Mouse (Mus musculus) midbrain, embryonic 13.5 days (tissue): ENCODE measurements around the gene Chrnb2. TPM values are rescaled to one million over a fixed set of nuclear protein-coding genes. Genes with fewer than 3 reads are reported as not detected.

Source experiments
- ATAC-seq: fragments of 200-750 bp; cut with Nextera tagmentation; 2 replicates; pipeline ENCODE4 v1.8.0; 2017; ENCODE audit warnings: mild to moderate bottlenecking, moderate TSS enrichment, moderate library complexity
- H3K27ac ChIP-seq: fragments of 300-500 bp; sonication (generic); 2 replicates; pipeline ENCODE4 v1.5.1; 2015; ENCODE audit warnings: inconsistent platforms, mild to moderate bottlenecking, moderate library complexity
- H3K27me3 ChIP-seq: fragments of 300-500 bp; sonication (generic); 2 replicates; pipeline ENCODE4 v1.6.1; 2015; ENCODE audit warnings: mild to moderate bottlenecking, inconsistent platforms
- H3K36me3 ChIP-seq: fragments of 300-500 bp; sonication (generic); 2 replicates; pipeline ENCODE4 v1.6.1; 2015; ENCODE audit warnings: mild to moderate bottlenecking, inconsistent platforms
- H3K4me1 ChIP-seq: fragments of 300-500 bp; sonication (generic); replicated peaks from 2 replicates; pipeline ENCODE4 v1.6.1; 2015; ENCODE audit warnings: inconsistent platforms
- H3K4me2 ChIP-seq: fragments of 300-500 bp; sonication (generic); replicated peaks from 2 replicates; pipeline ENCODE4 v1.6.1; 2015; ENCODE audit warnings: moderate library complexity, mild to moderate bottlenecking, inconsistent platforms
- H3K4me3 ChIP-seq: fragments of 300-500 bp; sonication (generic); replicated peaks from 2 replicates; pipeline ENCODE4 v1.5.1; 2015; ENCODE audit warnings: mild to moderate bottlenecking, inconsistent platforms
- H3K9ac ChIP-seq: fragments of 300-500 bp; sonication (generic); replicated peaks from 2 replicates; pipeline ENCODE4 v1.6.1; 2015; ENCODE audit warnings: mild to moderate bottlenecking, inconsistent platforms
- H3K9me3 ChIP-seq: fragments of 300-500 bp; sonication (generic); 2 replicates; pipeline ENCODE4 v1.6.1; 2016; ENCODE audit warnings: mild to moderate bottlenecking, inconsistent platforms
- WGBS: fragments of 180-500 bp; shearing (Covaris S2); methylation state at CpG from one replicate; pipeline ENCODE4 v1.1.7; 2015; 5-methylcytosine and 5-hydroxymethylcytosine counted together
- polyA plus RNA-seq: library from polyadenylated mRNA; unstranded; fragments of >200 nt; fragmentation: Nextera tagmentation; extraction: Ambion mirVana; gene quantifications from 2 replicates; pipeline ENCODE4 v1.2.1, GENCODE M21; 2015

Gene Chrnb2
- polyA plus RNA-seq, 1 experiment from 2014 or later = 31.8 TPM

DNA sequence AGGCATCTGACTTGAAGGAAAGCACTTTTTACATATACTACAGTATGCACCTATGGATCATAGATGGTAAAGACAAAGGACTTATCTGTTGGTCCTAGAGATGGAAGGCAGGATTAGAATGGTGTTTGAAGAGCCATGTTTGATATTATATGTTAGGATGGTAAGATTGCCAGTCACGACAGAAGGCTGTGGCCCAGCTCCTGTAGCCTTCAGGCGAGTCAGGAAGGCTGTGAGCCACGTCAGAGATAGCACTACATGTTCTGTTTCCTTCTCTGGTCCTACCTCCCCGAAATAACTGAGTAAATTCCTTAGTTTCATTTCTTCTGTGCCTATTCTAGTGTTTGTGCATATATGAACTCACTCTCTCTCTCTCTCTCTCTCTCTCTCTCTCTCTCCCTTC, 32.3 kb downstream of the Chrnb2 start:
- no peak for ATAC-seq
- H3K4me1 ChIP-seq = peaks cover 20% of the 10 kb centered on the region
- H3K27ac ChIP-seq = no peak overlapping the region
- H3K9me3 ChIP-seq = no peaks in the 10 kb centered on the region
- 93% methylated on average over 4 of the region's 4 CpGs for WGBS
- H3K4me2 ChIP-seq = no peak overlapping the region
- no peak overlapping the region for H3K4me3 ChIP-seq
- H3K9ac ChIP-seq = no peak overlapping the region
- peaks cover 13% of the 10 kb centered on the region; the same call in 1 of the 2 replicates for H3K36me3 ChIP-seq
- no peaks in the 10 kb centered on the region for H3K27me3 ChIP-seq

GRCm38 (mm10) chr3:89730350-89731331, 33.8 kb downstream of the Chrnb2 start:
- WGBS = 5% methylated on average over 32 of the region's 32 CpGs

GRCm38 (mm10) chr3:89728848-89729247, 35.6 kb downstream of the Chrnb2 start:
- Histone ChIP-seq H3K4me1 (peaks cover 20% of the 10 kb centered on the region), H3K4me3 (no peak overlapping the region), H3K9ac (no peak overlapping the region), H3K9me3 (no peaks in the 10 kb centered on the region), H3K36me3 (no peaks in the 10 kb centered on the region), H3K27me3 (no peaks in the 10 kb centered on the region), H3K4me2 (no peak overlapping the region), H3K27ac (no peak overlapping the region)
- WGBS = 86% methylated on average over 2 of the region's 2 CpGs
- no peak for ATAC-seq

More at GRCm38 (mm10) chr3:89730350-89731331, 33.8 kb downstream of the Chrnb2 start:
- Histone ChIP-seq H3K4me1 (peaks cover 20% of the 10 kb centered on the region), H3K36me3 (peaks cover 3% of the 10 kb centered on the region; the same call in 1 of the 2 replicates), H3K9me3 (no peaks in the 10 kb centered on the region), H3K27ac (no peak overlapping the region; the same call in 1 of the 2 replicates), H3K27me3 (no peaks in the 10 kb centered on the region), H3K4me3 (peak overlapping the region; percentile 36), H3K4me2 (peak overlapping the region; percentile 53), H3K9ac (peak overlapping the region; percentile 36)
- peak; percentile 75 for ATAC-seq

DNA sequence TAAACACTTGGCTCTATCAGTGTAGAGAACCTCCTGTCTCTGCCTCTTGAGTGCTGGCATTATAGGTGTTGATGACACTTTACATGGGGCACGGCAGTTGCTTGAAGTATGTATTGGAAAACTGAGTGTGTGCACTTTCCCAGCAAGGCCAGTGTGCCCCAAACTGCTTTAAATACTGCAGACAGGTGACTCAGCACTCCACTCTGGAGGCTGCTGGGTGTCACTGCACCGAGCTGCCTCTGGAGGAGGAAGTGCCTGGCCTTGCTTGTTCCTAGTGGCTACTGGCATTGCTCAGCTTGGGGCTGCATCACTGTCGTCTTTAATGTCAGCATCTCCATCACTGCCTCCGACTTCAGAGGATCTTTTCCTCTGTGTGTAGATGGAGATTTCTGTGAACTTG, 37.4 kb downstream of the Chrnb2 start:
- 30% methylated on average over 4 of the region's 4 CpGs for WGBS

DNA sequence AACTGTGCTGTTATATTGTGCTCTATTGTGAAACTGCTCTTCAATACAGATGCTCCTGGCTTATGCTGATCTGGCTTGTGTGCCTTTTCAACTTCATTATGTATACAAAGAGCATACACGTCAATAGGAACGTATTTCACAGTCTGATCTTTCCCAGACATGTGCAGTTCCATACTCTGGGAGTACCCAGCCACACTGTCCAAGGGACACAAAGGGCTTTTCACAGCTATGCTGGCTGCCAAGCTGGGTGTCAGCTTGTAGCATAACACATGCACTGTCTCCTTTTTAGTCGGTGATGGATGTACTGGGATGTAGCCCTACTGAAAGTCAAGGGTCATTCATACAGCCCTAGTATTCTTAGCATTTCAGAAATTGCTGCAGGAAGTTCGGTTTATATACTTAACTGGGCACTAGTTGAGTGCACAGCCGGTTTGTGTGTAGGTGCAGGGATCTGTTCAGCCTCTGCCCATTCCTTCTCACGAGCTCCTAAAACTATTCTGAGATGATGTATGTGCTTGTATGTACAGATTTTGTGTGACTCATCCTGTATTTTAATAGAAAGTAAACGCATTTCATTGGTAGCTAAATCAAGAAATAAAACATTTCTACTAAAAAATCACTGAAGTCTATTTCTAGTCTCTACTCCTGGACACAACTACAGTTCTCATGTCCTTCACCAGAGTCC, 40.9 kb downstream of the Chrnb2 start:
- 70% methylated on average over 7 of the region's 7 CpGs for WGBS
- ATAC-seq = no peak
- Histone ChIP-seq H3K4me1 (peaks cover 11% of the 10 kb centered on the region), H3K4me3 (no peak overlapping the region), H3K27ac (peak overlapping the region; percentile 41), H3K9me3 (no peaks in the 10 kb centered on the region), H3K27me3 (no peaks in the 10 kb centered on the region), H3K9ac (no peak overlapping the region), H3K36me3 (no peaks in the 10 kb centered on the region), H3K4me2 (no peak overlapping the region)

More for the DNA sequence above, 37.4 kb downstream of the Chrnb2 start:
- Histone ChIP-seq H3K9me3 (no peaks in the 10 kb centered on the region), H3K4me3 (no peak overlapping the region), H3K9ac (no peak overlapping the region), H3K27ac (no peak overlapping the region), H3K4me1 (peaks cover 28% of the 10 kb centered on the region), H3K27me3 (no peaks in the 10 kb centered on the region), H3K36me3 (no peaks in the 10 kb centered on the region), H3K4me2 (no peak overlapping the region)
- no peak for ATAC-seq

DNA sequence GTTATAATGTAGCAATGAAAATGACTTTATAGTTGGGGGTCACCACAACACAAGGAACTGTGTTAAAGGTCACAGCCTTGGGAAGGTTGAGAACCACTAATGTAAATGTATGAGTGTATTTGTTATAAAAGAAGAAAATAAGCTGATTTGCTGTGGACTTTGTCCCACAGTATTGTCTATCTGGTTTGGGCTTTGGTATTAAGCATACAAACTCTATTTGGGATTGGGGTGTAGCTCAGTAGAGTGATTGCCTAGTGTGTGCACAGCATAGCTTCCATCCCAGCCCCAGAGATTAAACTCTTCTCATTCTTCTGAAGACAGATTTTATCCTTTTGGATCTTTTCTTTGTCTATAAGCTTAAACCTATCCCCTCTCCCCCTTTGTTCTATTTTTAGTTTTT, 42.4 kb downstream of the Chrnb2 start:
- H3K4me3 ChIP-seq = no peak overlapping the region
- no peaks in the 10 kb centered on the region for H3K9me3 ChIP-seq
- no peak for ATAC-seq
- no peak overlapping the region for H3K4me2 ChIP-seq
- peaks cover 22% of the 10 kb centered on the region for H3K4me1 ChIP-seq
- H3K27ac ChIP-seq = no peak overlapping the region
- H3K27me3 ChIP-seq = no peaks in the 10 kb centered on the region
- no peak overlapping the region for H3K9ac ChIP-seq
- peaks cover 4% of the 10 kb centered on the region; the same call in 1 of the 2 replicates for H3K36me3 ChIP-seq

DNA sequence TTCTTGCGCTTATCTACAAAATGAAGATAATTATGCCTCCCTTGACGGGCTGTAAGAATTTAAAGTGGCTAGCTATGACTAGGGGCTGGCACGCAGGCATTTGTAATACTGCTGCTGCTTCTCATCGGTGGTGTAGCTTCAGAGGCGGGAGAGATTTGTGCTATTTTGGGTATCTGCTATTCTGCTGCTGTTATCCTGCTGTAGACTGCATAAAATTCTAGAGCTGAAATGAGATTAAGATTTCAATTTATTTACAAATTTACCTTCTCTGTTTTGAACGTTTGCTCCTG, 48.5 kb downstream of the Chrnb2 start:
- Histone ChIP-seq H3K36me3 (peaks cover 4% of the 10 kb centered on the region; the same call in 1 of the 2 replicates), H3K9me3 (no peaks in the 10 kb centered on the region), H3K4me2 (peak overlapping the region; percentile 88), H3K4me3 (peak overlapping the region; percentile 98), H3K4me1 (peaks cover 34% of the 10 kb centered on the region), H3K27ac (peak overlapping the region; percentile 92), H3K9ac (peak overlapping the region; percentile 98), H3K27me3 (peaks cover 5% of the 10 kb centered on the region; the same call in 1 of the 2 replicates)
- ATAC-seq = no peak
- 54% methylated on average over 6 of the region's 6 CpGs for WGBS

DNA sequence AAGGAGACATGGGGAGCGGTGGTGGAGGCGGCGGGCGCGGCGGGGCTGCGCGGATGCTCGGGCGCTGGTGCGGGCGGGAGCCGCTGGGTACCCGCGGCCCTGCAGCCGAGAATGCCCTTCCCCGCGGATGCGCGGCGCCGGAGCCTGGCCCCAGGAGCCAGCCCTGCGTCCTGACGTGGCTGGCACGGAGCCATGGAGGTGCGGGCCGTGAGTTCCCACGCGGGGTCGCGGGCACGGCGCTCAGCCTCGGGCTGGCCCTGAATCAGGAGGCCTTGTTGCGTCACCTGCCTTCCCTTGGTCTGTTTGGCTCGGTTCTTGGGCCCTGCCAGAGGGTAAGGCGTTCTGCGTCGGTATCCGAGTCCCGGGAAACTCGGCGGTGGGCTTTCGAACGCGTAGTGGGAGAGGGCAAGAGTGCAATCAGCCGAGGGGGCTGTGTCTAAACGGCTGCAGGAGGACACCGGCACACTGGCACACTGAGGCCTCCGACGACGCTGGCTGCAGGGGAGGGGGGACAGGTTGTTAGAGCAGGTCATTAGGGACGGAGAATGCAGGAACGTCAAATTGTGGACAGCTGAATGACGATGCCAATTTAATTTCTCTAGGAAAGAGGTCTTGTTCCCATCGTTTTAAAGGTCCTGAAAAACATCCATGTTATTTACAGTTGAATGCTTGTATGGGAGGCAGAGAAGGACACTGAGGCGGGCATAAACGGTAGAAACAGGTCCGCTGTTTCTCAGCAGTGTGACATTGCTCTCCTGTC, 49.0 kb downstream of the Chrnb2 start:
- Histone ChIP-seq H3K9me3 (no peaks in the 10 kb centered on the region), H3K27ac (peak overlapping the region; percentile 92), H3K4me3 (peak overlapping the region; percentile 98), H3K9ac (peak overlapping the region; percentile 98), H3K4me2 (peak overlapping the region; percentile 88), H3K27me3 (peaks cover 5% of the 10 kb centered on the region; the same call in 1 of the 2 replicates), H3K36me3 (peaks cover 4% of the 10 kb centered on the region; the same call in 1 of the 2 replicates), H3K4me1 (peaks cover 34% of the 10 kb centered on the region)
- WGBS = 2% methylated on average over 58 of the region's 59 CpGs
- peak; percentile 86 for ATAC-seq

DNA sequence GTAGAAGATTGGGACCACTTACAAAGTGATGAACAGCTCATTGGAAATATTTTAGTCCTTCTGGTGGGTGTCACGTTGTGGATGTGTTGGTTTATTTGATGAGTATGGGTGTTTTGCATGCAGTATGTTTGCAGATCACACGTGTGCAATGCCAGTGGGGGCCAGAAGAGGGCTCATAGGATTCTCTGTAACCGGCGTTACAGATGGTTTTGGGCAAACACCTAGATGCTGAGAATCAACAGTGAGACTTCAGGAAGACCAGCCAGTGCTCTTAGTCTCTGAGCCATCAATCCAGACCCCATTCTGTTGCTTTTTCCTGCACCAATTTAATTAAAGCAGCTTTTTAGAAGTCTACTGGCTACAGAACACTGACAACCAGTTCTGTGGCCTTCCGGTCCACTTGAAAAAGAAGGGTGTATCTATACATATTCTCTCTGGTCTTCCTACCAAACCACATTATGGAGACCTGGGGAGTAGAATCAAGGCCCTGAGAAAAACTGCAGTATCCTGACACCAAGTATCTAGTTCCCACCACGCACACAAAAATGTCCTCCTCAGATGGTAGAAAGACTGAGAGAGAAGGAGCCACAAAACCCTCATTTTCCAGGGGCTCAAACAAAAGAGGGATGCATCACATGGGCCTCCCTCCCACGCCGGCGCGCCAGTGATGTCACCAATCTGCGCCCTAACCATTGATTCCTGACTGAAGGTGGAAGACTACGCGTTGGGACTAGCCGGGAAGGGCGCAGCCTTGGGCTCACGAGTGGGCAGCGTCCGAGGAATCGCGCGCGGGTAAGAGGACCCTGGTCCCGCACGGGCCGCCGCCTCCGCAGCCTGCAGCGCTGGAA, 49.8 kb downstream of the Chrnb2 start, which contains the start of gene Adar:
TSS of gene Adar (plus strand) at position 664 of the 848 bp plus-strand sequence.
- peaks cover 5% of the 10 kb centered on the region; the same call in 1 of the 2 replicates for H3K27me3 ChIP-seq
- peaks cover 4% of the 10 kb centered on the region; the same call in 1 of the 2 replicates for H3K36me3 ChIP-seq
- H3K4me2 ChIP-seq = peak within 1 kb of the TSS; percentile 88
- H3K9ac ChIP-seq = peak within 1 kb of the TSS; percentile 98
- H3K4me1 ChIP-seq = peaks cover 34% of the 10 kb centered on the region
- WGBS = 6% methylated on average over 26 of the region's 28 CpGs
- H3K9me3 ChIP-seq = no peaks in the 10 kb centered on the region
- peak; percentile 86 for ATAC-seq
- H3K27ac ChIP-seq = peak within 1 kb of the TSS; percentile 92
- peak within 1 kb of the TSS; percentile 98 for H3K4me3 ChIP-seq

DNA sequence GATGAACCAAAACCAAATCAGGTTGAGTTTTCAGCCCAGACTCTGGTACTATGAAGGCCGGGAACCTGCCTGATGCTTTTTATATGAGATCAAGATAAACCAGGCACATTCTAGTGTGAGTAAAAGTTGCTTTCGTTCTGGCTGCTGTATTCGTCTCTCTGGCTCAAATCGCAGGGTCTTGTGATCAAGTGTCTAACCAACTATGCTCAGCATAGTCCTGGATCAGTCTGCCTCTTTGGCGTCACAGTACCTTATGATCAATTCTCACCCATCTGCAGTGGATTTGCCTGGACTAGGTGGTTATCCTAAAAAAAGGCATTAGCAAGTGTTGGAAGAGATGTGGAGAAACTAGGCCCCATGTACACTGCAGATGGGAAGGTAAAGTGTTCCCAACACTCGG, 60.4 kb downstream of the Chrnb2 start:
- WGBS = 82% methylated on average over 6 of the region's 6 CpGs
- Histone ChIP-seq H3K9me3 (no peaks in the 10 kb centered on the region; the same call in 1 of the 2 replicates), H3K4me2 (no peak overlapping the region), H3K4me3 (no peak overlapping the region), H3K9ac (no peak overlapping the region), H3K36me3 (no peaks in the 10 kb centered on the region), H3K27ac (no peak overlapping the region), H3K4me1 (no peaks in the 10 kb centered on the region), H3K27me3 (no peaks in the 10 kb centered on the region)
- no peak for ATAC-seq

- H3K27ac ChIP-seq = no peak overlapping the region
- WGBS = 41% methylated on average over 3 of the region's 3 CpGs
- H3K36me3 ChIP-seq = no peaks in the 10 kb centered on the region
- H3K4me2 ChIP-seq = no peak overlapping the region
- ATAC-seq = no peak
- no peaks in the 10 kb centered on the region for H3K4me1 ChIP-seq
- no peaks in the 10 kb centered on the region; the same call in 1 of the 2 replicates for H3K9me3 ChIP-seq
- no peaks in the 10 kb centered on the region for H3K27me3 ChIP-seq
- no peak overlapping the region for H3K9ac ChIP-seq
- no peak overlapping the region for H3K4me3 ChIP-seq
These were observed 60.8 kb downstream of the Chrnb2 start for GRCm38 (mm10) chr3:89703596-89703995.
